Mouse (Mus musculus) ZHBTc4 (cell line): ENCODE results near the gene Per1.

Experiments used
- DNase-seq: peaks from one replicate; pipeline ENCODE4 v3.0.0-alpha.2; 2011; ENCODE audit warnings: low read depth, low spot score

Gene Per1

DNA sequence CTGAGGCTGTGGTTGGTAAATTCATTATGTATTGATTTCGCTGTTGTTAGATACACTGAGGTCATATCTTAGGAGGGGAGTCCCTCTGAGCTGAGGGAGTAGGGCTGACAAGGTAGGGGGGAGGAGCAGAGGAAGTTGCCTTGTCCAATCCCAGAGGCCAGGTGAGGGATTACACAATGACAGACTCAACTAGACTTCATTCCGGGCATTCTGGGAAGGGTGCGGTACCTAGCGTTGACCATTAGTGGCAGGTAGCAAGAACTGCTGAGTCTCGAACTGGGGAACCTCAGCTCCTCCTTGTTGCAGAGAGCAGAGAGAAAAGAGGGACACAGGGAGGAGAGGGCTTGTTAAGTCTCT lies 38.5 kb downstream of the Per1 start:
- peak; percentile 86 for DNase-seq

- DNase-seq = peak; percentile 85
Measured at GRCm38 (mm10) chr11:69133923-69134621, 39.1 kb downstream of the Per1 start.

GRCm38 (mm10) chr11:69134622-69134968 lies 39.6 kb downstream of the Per1 start:
- DNase-seq = no peak

- no peak for DNase-seq
Measured at GRCm38 (mm10) chr11:69135361-69135760, 40.3 kb downstream of the Per1 start.

GRCm38 (mm10) chr11:69147546-69147945 lies 52.5 kb downstream of the Per1 start:
- DNase-seq = no peak

- DNase-seq = no peak
Measured at GRCm38 (mm10) chr11:69148451-69148960, 53.5 kb downstream of the Per1 start.

DNA sequence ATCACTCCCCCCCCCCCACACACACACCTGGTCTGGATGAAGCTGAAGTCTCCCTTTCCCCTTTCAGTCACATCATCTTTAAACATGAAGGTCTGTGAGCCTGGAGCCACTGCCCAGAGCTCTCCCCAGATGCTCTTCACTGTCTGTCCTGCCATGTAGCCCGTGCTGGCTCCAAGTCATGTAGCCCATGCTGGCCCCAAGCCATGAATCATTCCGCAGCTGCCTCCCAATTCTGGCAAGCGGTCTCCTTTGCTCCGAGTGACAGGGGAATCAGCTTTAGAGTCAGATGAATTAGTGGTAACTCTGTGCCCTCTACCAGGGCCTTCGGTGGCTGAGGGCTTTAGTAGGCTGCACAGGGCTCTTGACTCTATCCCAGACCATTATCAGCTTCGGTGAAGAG lies 54.7 kb downstream of the Per1 start:
- DNase-seq = no peak

DNA sequence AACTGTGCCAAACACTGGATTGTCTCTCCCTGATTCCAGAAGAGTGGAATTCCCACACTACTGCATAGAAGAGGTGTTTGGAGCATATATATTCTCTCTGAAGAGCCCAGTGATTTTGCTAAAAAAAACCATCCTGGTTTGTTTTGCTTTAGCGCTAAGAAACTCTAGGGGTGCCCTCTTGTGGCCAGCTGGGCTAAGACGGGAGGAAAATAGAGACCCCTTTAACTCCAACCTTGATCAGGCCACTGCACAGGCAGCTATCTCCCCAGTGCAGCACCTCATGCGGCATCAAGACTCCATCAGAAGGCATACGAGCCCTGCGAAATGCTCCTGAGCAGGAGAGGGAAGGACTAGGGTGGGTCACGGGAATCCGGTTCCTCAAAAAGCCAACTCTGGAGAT lies 55.4 kb downstream of the Per1 start:
- peak; percentile 69 for DNase-seq

DNA sequence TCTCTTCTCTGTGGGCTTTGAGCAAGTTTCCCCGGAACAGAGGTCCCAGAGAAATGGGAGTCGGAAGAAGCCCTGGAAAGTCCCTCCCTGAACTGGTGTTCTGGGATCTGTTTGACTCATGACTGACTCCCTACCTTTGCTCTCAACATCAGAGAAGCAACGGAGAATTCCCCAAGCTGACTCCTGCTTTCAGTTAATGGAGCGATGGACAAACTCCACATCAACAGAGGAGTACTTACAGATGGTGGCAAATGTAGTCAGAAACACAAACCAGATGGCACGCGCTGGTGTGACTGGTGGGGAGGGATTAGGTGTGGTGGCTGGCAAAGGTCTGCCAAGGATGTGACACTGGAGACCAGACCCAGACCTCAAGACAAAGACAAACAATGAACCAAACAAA lies 56.0 kb downstream of the Per1 start:
- no peak for DNase-seq

GRCm38 (mm10) chr11:69153831-69154230 lies 58.8 kb downstream of the Per1 start:
- no peak for DNase-seq

DNA sequence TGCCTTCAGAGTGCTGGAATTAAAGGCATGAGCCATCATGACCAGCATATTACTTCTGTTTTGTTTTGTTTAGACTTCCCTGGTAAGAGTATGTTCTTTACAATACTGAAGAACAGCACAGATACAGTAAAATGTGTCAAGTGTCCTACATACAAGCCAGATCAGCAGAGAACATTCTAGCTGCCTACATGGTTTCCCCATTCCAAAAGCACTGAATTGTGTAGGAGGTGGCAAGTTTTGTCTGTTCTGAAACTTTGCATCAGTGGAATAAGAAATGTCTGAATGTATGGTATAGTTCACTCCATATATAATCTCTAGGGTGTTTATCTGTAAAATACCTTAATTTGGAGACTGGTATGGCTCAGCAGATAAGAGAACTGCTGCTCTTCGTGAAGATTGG lies 60.3 kb downstream of the Per1 start:
- no peak for DNase-seq

DNA sequence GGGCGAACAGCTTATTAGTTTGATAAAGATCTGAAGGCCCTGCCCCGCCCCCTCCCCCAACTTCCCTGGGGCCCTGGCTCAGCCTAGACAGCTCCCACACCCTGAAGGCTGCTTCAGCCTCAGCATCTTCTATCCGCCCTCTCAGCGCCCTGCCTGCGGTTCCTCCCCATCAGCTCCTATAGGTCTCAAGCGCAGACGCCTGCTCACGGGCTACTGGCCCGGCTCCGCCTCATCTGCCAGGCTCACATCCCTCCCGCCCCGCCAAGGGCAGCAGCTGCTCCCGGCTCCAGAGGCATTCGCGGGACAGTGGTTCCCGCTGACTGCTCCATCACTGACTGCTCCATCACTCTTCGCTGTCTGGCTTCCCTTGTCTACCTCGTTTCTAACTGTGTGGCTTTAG lies 61.8 kb downstream of the Per1 start, which contains the start of gene Alox12b:
Gene Alox12b, plus strand, starts transcription at position 190 of the 400 bp plus-strand sequence.
- peak; percentile 37 for DNase-seq
